Mouse (Mus musculus) liver, adult (tissue): ENCODE measurements at regions not wholly inside any gene's neighbourhood (a gene's known extent, or its start where the extent isn't known, plus 50 kb on each side); places are given as distances from the start of the nearest gene placed in this dataset.

Experiments used
- GATA4 ChIP-seq: IDR thresholded peaks from 2 replicates; pipeline ENCODE4 v1.6.1; 2014; ENCODE audit warnings: mild to moderate bottlenecking, low read length; ENCODE audit not compliant: insufficient replicate concordance

- no peak for TF ChIP-seq GATA4
These were observed 660.5 kb upstream of the Sel1l start for GRCm38 (mm10) chr12:92509494-92509893.

- TF ChIP-seq GATA4: no peak
These were observed 660.0 kb upstream of the Sel1l start for GRCm38 (mm10) chr12:92508796-92509489.

GRCm38 (mm10) chr12:92483984-92484383 is 635.0 kb upstream of the Sel1l start:
- TF ChIP-seq GATA4: no peak

GRCm38 (mm10) chr12:92474293-92475062 is 625.5 kb upstream of the Sel1l start:
- no peak for TF ChIP-seq GATA4

GRCm38 (mm10) chr12:92451110-92451818 is 602.3 kb upstream of the Sel1l start:
- no peak for TF ChIP-seq GATA4

- TF ChIP-seq GATA4: no peak
These were observed 569.5 kb upstream of the Sel1l start for GRCm38 (mm10) chr12:92418458-92418857.

GRCm38 (mm10) chr12:92405506-92405905 is 556.5 kb upstream of the Sel1l start:
- no peak for TF ChIP-seq GATA4

GRCm38 (mm10) chr12:92400987-92401386 is 552.0 kb upstream of the Sel1l start:
- TF ChIP-seq GATA4: no peak

GRCm38 (mm10) chr12:92386195-92386594 is 537.2 kb upstream of the Sel1l start:
- TF ChIP-seq GATA4: no peak

GRCm38 (mm10) chr12:92384266-92384937 is 535.4 kb upstream of the Sel1l start:
- no peak for TF ChIP-seq GATA4

- TF ChIP-seq GATA4: no peak
These were observed 530.2 kb upstream of the Sel1l start for GRCm38 (mm10) chr12:92379130-92379529.

- TF ChIP-seq GATA4: no peak
These were observed 517.0 kb upstream of the Sel1l start for GRCm38 (mm10) chr12:92365926-92366325.

GRCm38 (mm10) chr12:92353386-92354257 is 504.7 kb upstream of the Sel1l start:
- TF ChIP-seq GATA4: no peak

GRCm38 (mm10) chr12:92318241-92318640 is 469.3 kb upstream of the Sel1l start:
- no peak for TF ChIP-seq GATA4
